ENCODE assay signal across 8 mouse cellular contexts in genomic region chr9:59486076-59486518, GRCm38 (mm10). TPM values are rescaled to one million over a fixed set of nuclear protein-coding genes. Genes with fewer than 3 reads are reported as not detected.
DNase-seq lines count a peak whose midpoint lies in the region; ATAC-seq lines count a peak whose summit lies in the region.

No protein-coding gene starts in this region.

- H3K4me2 ChIP-seq in limb, embryonic 15.5 days: peak overlapping the region; percentile 61
- H3K4me2 ChIP-seq in neural tube, embryonic 15.5 days: peak overlapping the region; percentile 64

- ATAC-seq in limb, embryonic 15.5 days (ENCODE audit: insufficient number of reproducible peaks, low FRiP score, low TSS enrichment, low read depth): peak; percentile 76
- peak; percentile 82 for ATAC-seq in neural tube, embryonic 15.5 days (ENCODE audit: low FRiP score)

- DNase-seq in layer of hippocampus, adult 9-11 months: peak; percentile 44
- no peak for DNase-seq in layer of hippocampus, postnatal 10 days (ENCODE audit: low spot score in 2 of 2)
- DNase-seq in T-cell, adult 2 months (ENCODE audit: low spot score): peak; percentile 47
- no peak for DNase-seq in adrenal gland, adult 18-20 months (ENCODE audit: low spot score in 2 of 2)
- DNase-seq in kidney, postnatal 14 days: no peak

- H3K9ac ChIP-seq in limb, embryonic 15.5 days: peak overlapping the region; percentile 97
- H3K9ac ChIP-seq in neural tube, embryonic 15.5 days (replicated peaks): peak overlapping the region; percentile 99

- H3K27ac ChIP-seq in limb, embryonic 15.5 days: peak overlapping the region; percentile 99
- peak overlapping the region; percentile 98 for H3K27ac ChIP-seq in neural tube, embryonic 15.5 days (replicated peaks)

- no peaks in the 10 kb centered on the region for H3K9me3 ChIP-seq in erythroblast, embryonic 14.5 days (ENCODE audit: control insufficient read depth, low read length)
- no peaks in the 10 kb centered on the region for H3K9me3 ChIP-seq in limb, embryonic 15.5 days
- H3K9me3 ChIP-seq in neural tube, embryonic 15.5 days (replicated peaks): no peaks in the 10 kb centered on the region

- under 1% methylated on average over 64 of the region's 71 CpGs for WGBS in limb, embryonic 15.5 days
- under 1% methylated on average over 58 of the region's 71 CpGs for WGBS in neural tube, embryonic 15.5 days

- peaks cover 4% of the 10 kb centered on the region; the same call in 1 of the 2 replicates for H3K27me3 ChIP-seq in erythroblast, embryonic 14.5 days (ENCODE audit: control insufficient read depth)
- H3K27me3 ChIP-seq in limb, embryonic 15.5 days: no peaks in the 10 kb centered on the region
- H3K27me3 ChIP-seq in neural tube, embryonic 15.5 days (replicated peaks): no peaks in the 10 kb centered on the region

- peaks cover 11% of the 10 kb centered on the region for H3K36me3 ChIP-seq in erythroblast, embryonic 14.5 days (ENCODE audit: control insufficient read depth)
- H3K36me3 ChIP-seq in limb, embryonic 15.5 days: no peaks in the 10 kb centered on the region
- no peaks in the 10 kb centered on the region for H3K36me3 ChIP-seq in neural tube, embryonic 15.5 days

- H3K4me1 ChIP-seq in erythroblast, embryonic 14.5 days (ENCODE audit: control insufficient read depth): peaks cover 36% of the 10 kb centered on the region
- H3K4me1 ChIP-seq in limb, embryonic 15.5 days: no peaks in the 10 kb centered on the region; the same call in 1 of the 2 replicates
- H3K4me1 ChIP-seq in neural tube, embryonic 15.5 days: peaks cover 32% of the 10 kb centered on the region

- peak overlapping the region; percentile 99 for H3K4me3 ChIP-seq in erythroblast, embryonic 14.5 days (replicated peaks)
- peak overlapping the region; percentile 98 for H3K4me3 ChIP-seq in limb, embryonic 15.5 days
- H3K4me3 ChIP-seq in neural tube, embryonic 15.5 days (replicated peaks): peak overlapping the region; percentile 99

RNA-seq across cellular contexts. Expression of gene Arih1, which starts 0.3 kb away (rescaled TPM):
- total RNA-seq in layer of hippocampus, postnatal 10 days (2021): 100 to 1,000 TPM in 1 of 2 experiments, 10 to 100 TPM in 1; 95.9 to 110 TPM
- 2.4 and 3.2 TPM in 2 replicates for polyA plus RNA-seq in erythroblast, embryonic 14.5 days (2012)
- polyA plus RNA-seq in limb, embryonic 15.5 days (2015; fragmentation: Nextera tagmentation; extraction: Ambion mirVana): 13.0 and 15.0 TPM in 2 replicates
- polyA plus RNA-seq in neural tube, embryonic 15.5 days (2015; fragmentation: Nextera tagmentation; extraction: Ambion mirVana): 16.2 and 16.4 TPM in 2 replicates
- total RNA-seq in adrenal gland, adult 18-20 months (2021): 100 to 1,000 TPM; 113 to 143 TPM

RNA-seq across cellular contexts. Expression of gene Hexa, which starts 53.2 kb away (rescaled TPM):
- total RNA-seq in layer of hippocampus, postnatal 10 days (2021): 10 to 100 TPM; 30.4 to 34.8 TPM
- polyA plus RNA-seq in erythroblast, embryonic 14.5 days (2012): 0.42 and 0.60 TPM in 2 replicates
- 89.9 and 108 TPM in 2 replicates for polyA plus RNA-seq in limb, embryonic 15.5 days (2015; fragmentation: Nextera tagmentation; extraction: Ambion mirVana)
- polyA plus RNA-seq in neural tube, embryonic 15.5 days (2015; fragmentation: Nextera tagmentation; extraction: Ambion mirVana): 59.9 and 64.3 TPM in 2 replicates
- total RNA-seq in adrenal gland, adult 18-20 months (2021): 100 to 1,000 TPM; 110 to 154 TPM

RNA-seq across cellular contexts. Expression of gene Tmem202, which starts 53.5 kb away (rescaled TPM):
- total RNA-seq in layer of hippocampus, postnatal 10 days (2021): 1 to 10 TPM; 1.6 to 1.7 TPM
- polyA plus RNA-seq in erythroblast, embryonic 14.5 days (2012): 0.03 TPM in 1 of 2 replicates, not detected in the other
- polyA plus RNA-seq in limb, embryonic 15.5 days (2015; fragmentation: Nextera tagmentation; extraction: Ambion mirVana): 0.27 TPM in 1 of 2 replicates, not detected in the other
- 0.83 and 1.3 TPM in 2 replicates for polyA plus RNA-seq in neural tube, embryonic 15.5 days (2015; fragmentation: Nextera tagmentation; extraction: Ambion mirVana)
- 1 to 10 TPM; 2.9 to 3.1 TPM for total RNA-seq in adrenal gland, adult 18-20 months (2021)

Comparison
In these comparisons a context has a peak if more than half of its experiments do, and no peak if none do; other contexts are left out.
1. DNase-seq: peak in layer of hippocampus, adult 9-11 months (single experiment) and T-cell, adult 2 months (single experiment); none in layer of hippocampus, postnatal 10 days (0 of 2), adrenal gland, adult 18-20 months (0 of 2) and kidney, postnatal 14 days (single experiment).
2. RNA of gene Hexa, which starts 53.2 kb away (polyA plus RNA-seq): 89.9 to 108 TPM in limb, embryonic 15.5 days and 59.9 to 64.3 TPM in neural tube, embryonic 15.5 days; 0.42 to 0.60 TPM in erythroblast, embryonic 14.5 days; every median in the first group is over 10 times any median in the second.
3. Peak in every context shown above with its lines, with median percentiles within 50 percentile points of each other: H3K4me3 ChIP-seq.